Mouse (Mus musculus): ENCODE results near the gene Jakmip3. TPM values are rescaled to one million over a fixed set of nuclear protein-coding genes. Genes with fewer than 3 reads are reported as not detected.

Gene Jakmip3
- polyA plus RNA-seq (2016; fragmentation: Nextera tagmentation; extraction: Ambion mirVana), result 0.05 and 0.09 TPM in 2 replicates

DNA sequence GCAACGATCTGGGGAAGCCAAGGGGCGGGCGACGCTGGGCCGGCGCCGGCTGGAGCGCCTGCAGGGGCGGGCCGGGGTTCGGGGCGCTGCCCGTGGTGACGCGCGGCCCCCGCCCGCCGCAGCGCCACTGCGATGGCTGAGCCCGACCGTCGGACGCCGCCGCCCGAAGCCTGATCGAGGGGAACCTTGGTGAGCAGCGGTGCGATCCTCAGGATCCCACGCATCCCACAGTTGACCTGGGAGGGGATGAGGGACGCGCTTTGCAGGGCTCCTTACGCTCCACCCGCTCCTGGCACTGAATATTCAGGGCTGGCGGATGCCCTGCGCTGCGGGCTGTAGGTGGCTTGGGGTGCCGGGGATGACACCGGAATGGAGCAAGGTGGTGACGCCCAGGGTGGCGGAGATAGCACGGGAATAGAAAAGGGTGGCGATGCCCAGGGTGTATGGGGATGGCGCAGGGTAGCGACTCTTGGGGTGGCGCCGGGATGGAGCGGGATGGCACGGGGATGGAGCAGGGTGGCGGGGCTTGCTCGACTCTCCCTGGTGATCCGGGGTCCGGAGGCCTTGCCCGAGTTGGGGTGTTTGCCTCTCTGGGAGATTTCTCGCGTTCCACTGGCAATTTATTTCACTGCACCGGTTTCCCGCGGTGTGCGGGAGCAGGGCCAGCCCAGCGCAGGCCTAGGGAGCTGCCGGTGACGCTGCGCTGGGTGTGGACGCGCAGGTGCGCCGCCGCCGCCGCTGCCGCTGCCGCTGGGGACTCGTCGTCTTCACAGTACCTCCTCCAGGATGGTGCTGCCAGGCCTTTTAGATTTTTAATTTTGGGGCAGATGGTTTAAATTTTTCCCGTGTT, at the start of gene Jakmip3:
TSS of gene Jakmip3 (plus strand) at position 119 of the 850 bp plus-strand sequence.
- Histone ChIP-seq H3K4me3 (peak within 1 kb of the TSS; percentile 47), H3K27ac (ENCODE audit: poor library complexity, severe bottlenecking) (no peak within 1 kb of the TSS), H3K9me3 (replicated peaks) (peaks cover 7% of the 10 kb centered on the region), H3K9ac (peak within 1 kb of the TSS; percentile 38), H3K27me3 (replicated peaks) (peaks cover 80% of the 10 kb centered on the region), H3K4me2 (peak within 1 kb of the TSS; percentile 91), H3K4me1 (replicated peaks) (peaks cover 19% of the 10 kb centered on the region), H3K36me3 (no peaks in the 10 kb centered on the region)
- peak; percentile 22; the same call in 1 of the 2 replicates for ATAC-seq (ENCODE audit: insufficient number of reproducible peaks, low FRiP score)
- WGBS, result under 1% methylated on average over 78 of the region's 78 CpGs

DNA sequence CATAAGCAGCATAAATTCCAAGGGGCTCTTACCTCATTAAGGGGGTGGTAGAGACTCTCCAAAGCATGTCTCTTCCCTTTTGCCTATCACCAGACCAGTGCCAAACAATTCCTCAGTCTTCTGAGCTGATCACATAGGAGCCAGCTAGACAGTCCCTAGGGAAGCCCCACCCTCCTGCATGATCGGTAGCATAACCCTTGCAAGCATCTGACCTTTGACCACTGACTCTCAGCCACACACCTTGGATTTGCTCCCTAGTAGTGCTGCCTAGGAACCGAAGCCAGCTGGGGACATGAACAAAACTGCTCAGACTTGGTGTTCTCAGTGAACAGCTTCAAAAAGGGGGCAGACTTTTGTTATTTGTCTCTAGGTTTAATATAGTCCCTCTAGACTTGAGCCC, 42.4 kb upstream of the Jakmip3 start:
- WGBS, result 67% methylated on average over 2 of the region's 2 CpGs
- Histone ChIP-seq H3K4me1 (replicated peaks) (peaks cover 4% of the 10 kb centered on the region), H3K27me3 (replicated peaks) (no peaks in the 10 kb centered on the region), H3K9me3 (replicated peaks) (no peaks in the 10 kb centered on the region), H3K9ac (no peak overlapping the region), H3K36me3 (peaks cover 59% of the 10 kb centered on the region), H3K4me3 (no peak overlapping the region), H3K27ac (ENCODE audit: poor library complexity, severe bottlenecking) (no peak overlapping the region), H3K4me2 (no peak overlapping the region)
- no peak for ATAC-seq (ENCODE audit: insufficient number of reproducible peaks, low FRiP score)

DNA sequence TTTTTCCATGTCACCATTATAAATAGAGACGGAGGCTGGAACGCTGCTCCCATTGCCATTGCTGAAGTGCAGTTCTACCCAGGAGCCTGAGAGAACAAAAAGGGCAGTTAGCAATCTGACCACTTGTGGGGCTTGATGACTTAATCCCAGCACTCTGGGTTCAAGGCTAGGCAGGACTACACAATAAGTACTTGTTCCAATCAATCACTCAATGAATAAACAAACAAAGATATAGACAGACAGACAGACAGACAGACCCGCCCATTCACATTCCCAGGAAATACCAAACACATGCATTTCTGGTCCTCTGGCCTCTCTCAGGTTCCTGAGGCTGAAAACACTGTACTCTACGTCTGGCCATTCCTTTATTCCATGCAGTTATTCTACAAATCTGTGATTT, 41.8 kb upstream of the Jakmip3 start:
- no peaks in the 10 kb centered on the region for H3K9me3 ChIP-seq (replicated peaks)
- H3K36me3 ChIP-seq, result peaks cover 54% of the 10 kb centered on the region

DNA sequence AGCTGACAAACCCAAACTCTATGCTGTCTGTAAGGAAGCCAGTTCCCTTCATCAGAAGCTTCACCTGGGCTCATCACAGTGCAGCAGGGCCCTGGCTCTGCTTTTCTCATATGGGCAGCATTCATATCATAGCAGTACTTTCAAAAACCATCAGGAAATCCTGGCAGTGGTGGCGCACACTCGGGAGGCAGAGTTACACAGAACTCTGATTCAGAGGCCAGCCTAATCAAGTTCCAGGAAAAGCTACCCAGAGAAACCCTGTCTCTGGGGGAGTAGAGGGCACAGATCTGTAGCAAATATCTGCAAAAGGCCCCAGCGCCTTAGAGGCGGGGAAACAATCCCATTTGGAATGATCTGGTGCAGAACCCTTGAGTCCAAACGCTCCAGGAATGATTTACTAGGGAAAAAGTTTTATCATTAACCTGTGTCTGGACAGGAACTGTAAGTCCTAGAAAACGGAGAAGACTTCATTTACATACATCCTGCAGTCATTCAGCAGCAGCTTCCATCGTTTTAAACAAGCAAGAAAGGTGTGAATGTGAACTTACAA, 36.6 kb upstream of the Jakmip3 start:
- no peak overlapping the region for H3K4me2 ChIP-seq
- H3K9ac ChIP-seq, result no peak overlapping the region
- H3K4me3 ChIP-seq, result no peak overlapping the region
- H3K27ac ChIP-seq (ENCODE audit: poor library complexity, severe bottlenecking), result no peak overlapping the region
- H3K27me3 ChIP-seq (replicated peaks), result no peaks in the 10 kb centered on the region
- WGBS, result 61% methylated on average over 7 of the region's 7 CpGs
- no peaks in the 10 kb centered on the region for H3K9me3 ChIP-seq (replicated peaks)
- peaks cover 43% of the 10 kb centered on the region for H3K4me1 ChIP-seq (replicated peaks)
- peaks cover 10% of the 10 kb centered on the region for H3K36me3 ChIP-seq
- no peak for ATAC-seq (ENCODE audit: insufficient number of reproducible peaks, low FRiP score)

More for the DNA sequence above, 41.8 kb upstream of the Jakmip3 start:
- Histone ChIP-seq H3K9ac (no peak overlapping the region), H3K27ac (ENCODE audit: poor library complexity, severe bottlenecking) (no peak overlapping the region), H3K4me1 (replicated peaks) (peaks cover 5% of the 10 kb centered on the region), H3K4me3 (no peak overlapping the region), H3K4me2 (no peak overlapping the region), H3K27me3 (replicated peaks) (no peaks in the 10 kb centered on the region)
- no peak for ATAC-seq (ENCODE audit: insufficient number of reproducible peaks, low FRiP score)
- 79% methylated on average over 4 of the region's 4 CpGs for WGBS

DNA sequence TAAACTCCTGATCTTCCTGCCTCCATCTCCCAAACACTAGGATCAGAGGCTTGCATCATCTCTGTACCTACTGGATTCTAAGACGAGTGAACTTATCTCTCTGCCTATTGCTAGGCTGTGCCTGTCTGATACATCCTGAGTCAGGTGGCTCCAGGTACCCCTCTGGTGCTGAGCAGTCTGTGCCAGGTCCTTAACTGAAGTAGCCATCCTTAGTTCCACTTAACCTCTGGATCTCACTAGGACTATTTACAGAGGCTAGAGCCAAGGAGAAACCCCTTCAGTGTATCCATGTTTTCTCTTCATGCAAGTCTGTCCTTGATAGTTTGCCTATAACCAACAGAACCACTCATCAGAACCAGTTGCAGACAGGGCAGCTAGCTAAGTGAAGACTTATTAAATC, 34.1 kb upstream of the Jakmip3 start:
- peak overlapping the region; percentile 65 for H3K9ac ChIP-seq

DNA sequence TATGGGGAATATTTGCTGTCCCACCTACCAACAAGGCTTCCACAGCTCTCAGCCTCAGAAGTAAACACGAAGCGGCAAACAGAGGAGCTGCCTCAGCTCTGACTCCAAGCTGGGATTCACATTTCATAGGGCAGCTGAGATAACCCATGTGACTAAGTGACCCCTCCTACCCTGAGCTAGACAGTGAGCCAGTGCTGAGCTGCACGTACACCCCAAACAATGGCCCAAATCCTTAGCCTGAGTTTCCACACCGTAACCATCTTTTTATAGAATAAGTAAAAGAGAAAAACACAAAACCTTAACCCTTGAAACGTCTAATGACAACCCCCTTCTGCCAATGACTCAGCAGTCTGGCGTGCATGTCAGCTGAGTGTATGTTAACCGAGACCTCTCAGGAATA, 33.5 kb upstream of the Jakmip3 start:
- Histone ChIP-seq H3K4me1 (replicated peaks) (peaks cover 52% of the 10 kb centered on the region), H3K36me3 (no peaks in the 10 kb centered on the region), H3K27me3 (replicated peaks) (no peaks in the 10 kb centered on the region), H3K27ac (ENCODE audit: poor library complexity, severe bottlenecking) (peak overlapping the region; percentile 84), H3K4me2 (peak overlapping the region; percentile 69), H3K4me3 (peak overlapping the region; percentile 45), H3K9ac (peak overlapping the region; percentile 65), H3K9me3 (replicated peaks) (no peaks in the 10 kb centered on the region)
- 4% methylated on average over 7 of the region's 7 CpGs for WGBS
- peak; percentile 75 for ATAC-seq (ENCODE audit: insufficient number of reproducible peaks, low FRiP score)

More for the DNA sequence above, 34.1 kb upstream of the Jakmip3 start:
- Histone ChIP-seq H3K4me3 (peak overlapping the region; percentile 45), H3K4me2 (peak overlapping the region; percentile 69), H3K27me3 (replicated peaks) (no peaks in the 10 kb centered on the region), H3K36me3 (no peaks in the 10 kb centered on the region), H3K4me1 (replicated peaks) (peaks cover 52% of the 10 kb centered on the region), H3K27ac (ENCODE audit: poor library complexity, severe bottlenecking) (peak overlapping the region; percentile 84), H3K9me3 (replicated peaks) (no peaks in the 10 kb centered on the region)
- 59% methylated on average over 1 of the region's 1 CpGs for WGBS
- ATAC-seq (ENCODE audit: insufficient number of reproducible peaks, low FRiP score), result no peak

DNA sequence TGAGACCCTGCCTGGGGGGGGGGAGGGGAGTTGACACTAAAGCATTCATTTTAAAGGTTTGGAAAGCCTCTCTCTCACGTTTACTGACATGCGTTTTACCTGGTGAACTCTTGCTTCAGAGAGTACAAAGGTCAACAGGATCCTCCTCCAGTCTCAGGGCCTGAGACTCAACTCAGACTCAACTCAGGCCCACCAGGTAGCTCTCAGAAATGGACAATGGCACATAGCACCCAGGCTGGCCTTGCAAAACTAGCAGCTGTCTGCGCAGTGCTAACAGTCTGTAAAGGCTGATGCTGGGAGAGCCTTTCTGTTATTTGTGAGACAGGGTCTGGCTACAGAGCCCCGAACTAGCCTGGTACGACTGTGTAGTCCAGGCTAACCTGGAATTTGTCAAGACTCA, 32.6 kb upstream of the Jakmip3 start:
- ATAC-seq (ENCODE audit: insufficient number of reproducible peaks, low FRiP score), result no peak
- Histone ChIP-seq H3K9ac (peak overlapping the region; percentile 97), H3K36me3 (no peaks in the 10 kb centered on the region), H3K4me2 (peak overlapping the region; percentile 72), H3K9me3 (replicated peaks) (no peaks in the 10 kb centered on the region), H3K27me3 (replicated peaks) (no peaks in the 10 kb centered on the region), H3K4me3 (peak overlapping the region; percentile 90), H3K4me1 (replicated peaks) (peaks cover 48% of the 10 kb centered on the region), H3K27ac (ENCODE audit: poor library complexity, severe bottlenecking) (peak overlapping the region; percentile 87)
- 56% methylated on average over 5 of the region's 5 CpGs for WGBS

DNA sequence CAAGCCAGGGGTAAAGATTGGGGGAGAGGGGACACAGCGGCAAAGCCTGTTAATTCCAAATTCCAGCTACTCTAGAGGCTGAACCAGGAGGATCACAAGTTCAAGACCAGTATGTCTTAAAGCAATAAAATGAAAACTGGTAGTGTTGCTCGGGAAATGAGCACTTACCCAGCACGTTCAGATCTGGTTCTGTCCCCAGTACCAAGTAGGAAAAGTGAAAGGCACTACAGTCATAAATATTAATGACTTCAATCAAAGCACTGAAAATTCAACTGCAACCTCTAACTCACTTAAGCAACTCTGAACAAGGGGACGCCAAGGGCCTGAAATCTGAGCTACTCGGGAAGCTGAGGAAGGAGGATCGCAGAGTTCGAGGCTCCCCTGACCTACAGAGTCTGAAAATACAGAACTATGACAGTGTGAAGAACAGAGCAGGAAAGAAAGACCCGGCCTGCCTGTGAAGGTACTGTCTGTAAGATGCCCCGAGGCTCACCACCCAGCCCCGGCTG, 31.7 kb upstream of the Jakmip3 start:
- Histone ChIP-seq H3K27me3 (replicated peaks) (no peaks in the 10 kb centered on the region), H3K4me1 (replicated peaks) (peaks cover 46% of the 10 kb centered on the region), H3K9ac (peak overlapping the region; percentile 97), H3K27ac (ENCODE audit: poor library complexity, severe bottlenecking) (peak overlapping the region; percentile 87), H3K36me3 (no peaks in the 10 kb centered on the region), H3K4me2 (peak overlapping the region; percentile 72), H3K9me3 (replicated peaks) (no peaks in the 10 kb centered on the region), H3K4me3 (peak overlapping the region; percentile 90)
- 7% methylated on average over 10 of the region's 10 CpGs for WGBS
- ATAC-seq (ENCODE audit: insufficient number of reproducible peaks, low FRiP score), result no peak

DNA sequence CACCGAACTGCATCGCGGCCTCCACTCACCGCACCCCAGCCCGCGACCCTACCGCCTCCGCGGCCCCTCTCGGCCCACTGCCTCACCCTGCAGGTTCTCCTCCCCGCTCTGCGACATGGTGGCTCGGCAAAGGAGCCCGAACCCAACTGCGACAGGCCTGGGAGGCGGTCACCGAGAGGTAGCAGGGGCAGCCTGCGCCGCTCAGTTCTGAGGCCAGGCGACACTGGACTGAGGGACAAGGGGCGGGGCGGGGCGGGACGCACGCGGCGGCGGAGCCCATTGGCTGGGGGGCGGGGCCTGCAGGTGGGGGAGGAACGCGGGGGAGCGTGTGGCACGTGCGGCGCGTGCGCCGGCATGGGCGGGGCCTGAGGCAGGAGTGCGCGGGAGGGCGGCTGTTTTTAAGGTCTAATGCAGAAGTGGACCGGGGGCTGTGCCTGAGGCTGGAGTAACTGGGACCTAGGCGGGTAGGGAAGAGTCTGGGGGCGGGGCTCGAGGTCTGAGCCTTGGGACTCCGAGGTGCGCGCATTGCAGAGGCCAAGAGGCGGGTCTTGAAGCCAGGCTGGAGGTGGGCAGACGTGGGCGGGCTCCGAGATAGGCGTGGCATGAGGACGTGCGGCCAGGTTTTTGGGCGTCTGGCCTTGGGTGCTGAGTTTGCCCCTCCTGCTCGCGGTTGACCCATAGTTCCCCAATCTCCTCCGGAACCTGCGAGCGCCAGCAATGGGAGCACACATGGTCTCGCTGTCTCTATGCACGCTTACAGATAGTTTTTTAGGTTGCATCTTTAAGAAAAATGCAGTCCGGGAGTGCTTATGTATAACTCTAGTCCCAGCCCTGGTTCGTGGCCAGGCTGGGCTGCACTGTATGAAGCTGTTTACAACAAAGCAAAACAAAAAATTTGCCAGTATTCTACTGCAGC, 31.0 kb upstream of the Jakmip3 start, which contains the start of gene Bnip3:
TSS of gene Bnip3 (minus strand) at position 243 of the 916 bp plus-strand sequence.
- H3K9me3 ChIP-seq (replicated peaks), result no peaks in the 10 kb centered on the region
- H3K4me3 ChIP-seq, result peak within 1 kb of the TSS; percentile 90
- H3K36me3 ChIP-seq, result no peaks in the 10 kb centered on the region
- peaks cover 41% of the 10 kb centered on the region for H3K4me1 ChIP-seq (replicated peaks)
- no peaks in the 10 kb centered on the region for H3K27me3 ChIP-seq (replicated peaks)
- H3K4me2 ChIP-seq, result peak within 1 kb of the TSS; percentile 72
- WGBS, result under 1% methylated on average over 66 of the region's 66 CpGs
- ATAC-seq (ENCODE audit: insufficient number of reproducible peaks, low FRiP score), result peak; percentile 93
- peak within 1 kb of the TSS; percentile 87 for H3K27ac ChIP-seq (ENCODE audit: poor library complexity, severe bottlenecking)
- peak within 1 kb of the TSS; percentile 97 for H3K9ac ChIP-seq

DNA sequence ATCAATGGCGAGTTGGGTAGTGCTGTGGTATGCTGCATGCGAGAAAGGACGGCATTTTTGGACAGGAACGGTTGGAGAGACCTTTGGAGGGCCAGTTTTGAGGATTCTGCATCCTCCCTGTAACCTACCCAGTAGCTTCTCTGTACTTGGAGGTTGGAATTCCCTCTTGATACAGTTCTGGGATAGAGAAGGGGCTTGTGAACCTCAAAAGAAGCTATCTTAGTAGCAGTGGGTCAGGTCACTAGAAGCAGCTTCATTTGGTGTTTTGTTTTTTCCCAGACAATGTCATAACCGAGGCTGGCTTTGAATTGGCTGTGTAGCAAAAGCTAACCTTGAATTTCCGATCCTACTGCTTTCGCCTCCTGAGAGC, 30.4 kb upstream of the Jakmip3 start:
- Histone ChIP-seq H3K9me3 (replicated peaks) (no peaks in the 10 kb centered on the region), H3K4me1 (replicated peaks) (peaks cover 36% of the 10 kb centered on the region), H3K36me3 (no peaks in the 10 kb centered on the region), H3K9ac (peak overlapping the region; percentile 97), H3K4me3 (peak overlapping the region; percentile 90), H3K27me3 (replicated peaks) (no peaks in the 10 kb centered on the region), H3K4me2 (peak overlapping the region; percentile 72), H3K27ac (ENCODE audit: poor library complexity, severe bottlenecking) (peak overlapping the region; percentile 87)
- ATAC-seq (ENCODE audit: insufficient number of reproducible peaks, low FRiP score), result no peak
- 25% methylated on average over 7 of the region's 7 CpGs for WGBS
